Mouse (Mus musculus): ENCODE measurements at regions not wholly inside any gene's neighbourhood (a gene's known extent, or its start where the extent isn't known, plus 50 kb on each side); places are given as distances from the start of the nearest gene placed in this dataset.

DNA sequence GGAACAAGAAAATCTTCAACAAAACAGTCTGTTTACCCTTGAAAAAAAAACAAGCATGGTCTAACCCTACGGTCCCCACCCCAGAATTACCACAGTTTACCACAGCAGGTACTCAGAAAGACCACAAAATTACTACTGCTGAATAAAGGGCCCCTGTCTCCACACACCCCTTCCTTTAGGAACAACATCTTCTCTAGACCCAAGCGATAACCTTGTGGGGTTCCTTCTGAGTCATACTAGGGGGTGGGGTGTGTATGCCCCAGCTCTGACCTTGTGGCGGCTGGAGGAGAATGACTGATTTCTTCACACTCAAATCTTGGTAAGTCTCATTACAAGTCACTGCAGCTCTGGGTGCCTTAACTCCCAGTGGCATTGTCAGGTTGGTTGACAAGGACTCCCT is 151.8 kb upstream of the Klf3 start:
- TF ChIP-seq POLR2A (IDR thresholded peaks at IDR 0.05; ENCODE audit: control insufficient read depth, extremely low read depth, insufficient read depth, low read length, poor library complexity): no peak
- no peak for TF ChIP-seq CTCF (IDR thresholded peaks at IDR 0.05; ENCODE audit: borderline replicate concordance, control insufficient read depth, extremely low read depth, insufficient read depth, low read length, poor library complexity)

All from thymus, adult 2 months (tissue).